Mouse (Mus musculus) heart, postnatal 0 days (tissue): ENCODE measurements around the gene Atp7a. TPM values are rescaled to one million over a fixed set of nuclear protein-coding genes. Genes with fewer than 3 reads are reported as not detected.
"Not testable (repeated sequence)": the region's sequence is repeated elsewhere in the genome, so short reads cannot be mapped to it uniquely, and the experiment has no call there.

Experiments used
- ATAC-seq: fragments of 200-750 bp; cut with Nextera tagmentation; 2 replicates; pipeline ENCODE4 v1.8.0; 2017; ENCODE audit warnings: low read depth, moderate number of reproducible peaks, moderate library complexity; ENCODE audit not compliant: insufficient read depth
- DNase-seq: peaks from one replicate; pipeline ENCODE4 v3.0.0-alpha.2; 2016; ENCODE audit warnings: low spot score
- H3K27ac ChIP-seq: fragments of 300-500 bp; sonication (generic); 2 replicates; pipeline ENCODE4 v1.5.1; 2014; ENCODE audit warnings: low read depth, mild to moderate bottlenecking
- H3K27me3 ChIP-seq: fragments of 300-500 bp; sonication (generic); 2 replicates; pipeline ENCODE4 v1.6.1; 2014; ENCODE audit warnings: low read length, mixed read lengths; ENCODE audit not compliant: control insufficient read depth, insufficient read depth
- H3K36me3 ChIP-seq: fragments of 300-500 bp; sonication (generic); replicated peaks from 2 replicates; pipeline ENCODE4 v1.6.1; 2014; ENCODE audit warnings: low read length, mixed read lengths; ENCODE audit not compliant: control insufficient read depth, insufficient read depth
- H3K4me1 ChIP-seq: fragments of 300-500 bp; sonication (generic); 2 replicates; pipeline ENCODE4 v1.6.1; 2014; ENCODE audit warnings: antibody characterized with exemption; ENCODE audit not compliant: control insufficient read depth, insufficient read depth
- H3K4me2 ChIP-seq: fragments of 300-500 bp; sonication (generic); 2 replicates; pipeline ENCODE4 v1.6.1; 2014; ENCODE audit warnings: low read depth, mild to moderate bottlenecking, low read length, moderate library complexity
- H3K4me3 ChIP-seq: fragments of 300-500 bp; sonication (generic); 2 replicates; pipeline ENCODE4 v1.5.1; 2014; ENCODE audit warnings: low read depth, low read length
- H3K9ac ChIP-seq: fragments of 300-500 bp; sonication (generic); replicated peaks from 2 replicates; pipeline ENCODE4 v1.6.1; 2014; ENCODE audit warnings: low read depth, low read length, mixed read lengths
- H3K9me3 ChIP-seq: fragments of 300-500 bp; sonication (generic); replicated peaks from 2 replicates; pipeline ENCODE4 v1.6.1; 2016; ENCODE audit warnings: low read length; ENCODE audit not compliant: control insufficient read depth
- CTCF ChIP-seq: IDR thresholded peaks from 2 replicates; pipeline ENCODE4 v1.5.1; 2016; ENCODE audit warnings: antibody characterized with exemption, control low read depth, low read depth
- EP300 ChIP-seq: IDR thresholded peaks from 2 replicates; pipeline ENCODE4 v1.6.1; 2016; ENCODE audit warnings: antibody characterized with exemption, low read depth
- WGBS: fragments of 180-500 bp; shearing (Covaris S2); extraction: QIAGEN DNeasy Blood & Tissue Kit; methylation state at CpG from one replicate; pipeline ENCODE4 v1.1.7; 2014; 5-methylcytosine and 5-hydroxymethylcytosine counted together
- polyA plus RNA-seq: library from polyadenylated mRNA; unstranded; fragments of >200 nt; fragmentation: Nextera tagmentation; extraction: Ambion mirVana; gene quantifications from 2 replicates; pipeline ENCODE4 v1.2.1, GENCODE M21; 2015
- total RNA-seq: library from RNA; depleted of rRNA; stranded (reverse); fragments of >200 nt; gene quantifications from 2 replicates; pipeline ENCODE4 v1.2.3, GENCODE M21; 2014; ENCODE audit warnings: low replicate concordance

Gene Atp7a
- total and polyA plus RNA-seq, 2 experiments from 2014 or later = 5.4 to 16.9 TPM

GRCm38 (mm10) chrX:106043863-106044617, 17.0 kb downstream of the Atp7a start:
- H3K9me3 ChIP-seq = no peaks in the 10 kb centered on the region
- peak overlapping the region; percentile 67 for H3K27ac ChIP-seq
- TF ChIP-seq EP300 (no peak), CTCF (no peak)
- H3K27me3 ChIP-seq = no peaks in the 10 kb centered on the region
- H3K4me1 ChIP-seq = peaks cover 7% of the 10 kb centered on the region; the same call in 1 of the 2 replicates
- ATAC-seq (no peak; the same call in 1 of the 2 replicates), DNase-seq (peak; percentile 28)
- H3K36me3 ChIP-seq = no peaks in the 10 kb centered on the region
- H3K9ac ChIP-seq = no peak overlapping the region
- WGBS = 30% methylated on average over 8 of the region's 8 CpGs
- peak overlapping the region; percentile 15; the same call in 1 of the 2 replicates for H3K4me3 ChIP-seq
- H3K4me2 ChIP-seq = peak overlapping the region; percentile 42

- no peak overlapping the region for H3K4me3 ChIP-seq
- no peaks in the 10 kb centered on the region for H3K9me3 ChIP-seq
- DNase-seq (no peak), ATAC-seq (no peak)
- H3K27me3 ChIP-seq = no peaks in the 10 kb centered on the region
- H3K9ac ChIP-seq = no peak overlapping the region
- peaks cover 7% of the 10 kb centered on the region; the same call in 1 of the 2 replicates for H3K4me1 ChIP-seq
- TF ChIP-seq CTCF (no peak), EP300 (no peak)
- H3K4me2 ChIP-seq = no peak overlapping the region
- peak overlapping the region; percentile 38; the same call in 1 of the 2 replicates for H3K27ac ChIP-seq
- WGBS = 47% methylated on average over 2 of the region's 2 CpGs
- no peaks in the 10 kb centered on the region for H3K36me3 ChIP-seq
These were observed 18.4 kb downstream of the Atp7a start for GRCm38 (mm10) chrX:106045455-106045854.

- Histone ChIP-seq H3K4me3 (no peak overlapping the region), H3K36me3 (no peaks in the 10 kb centered on the region), H3K4me1 (peaks cover 7% of the 10 kb centered on the region; the same call in 1 of the 2 replicates), H3K4me2 (no peak overlapping the region), H3K27ac (peak overlapping the region; percentile 38), H3K9me3 (no peaks in the 10 kb centered on the region), H3K9ac (no peak overlapping the region), H3K27me3 (no peaks in the 10 kb centered on the region)
- ATAC-seq (no peak), DNase-seq (no peak)
- TF ChIP-seq EP300 (no peak), CTCF (no peak)
- WGBS = 51% methylated on average over 9 of the region's 9 CpGs
These were observed 18.9 kb downstream of the Atp7a start for GRCm38 (mm10) chrX:106045928-106046327.

DNA sequence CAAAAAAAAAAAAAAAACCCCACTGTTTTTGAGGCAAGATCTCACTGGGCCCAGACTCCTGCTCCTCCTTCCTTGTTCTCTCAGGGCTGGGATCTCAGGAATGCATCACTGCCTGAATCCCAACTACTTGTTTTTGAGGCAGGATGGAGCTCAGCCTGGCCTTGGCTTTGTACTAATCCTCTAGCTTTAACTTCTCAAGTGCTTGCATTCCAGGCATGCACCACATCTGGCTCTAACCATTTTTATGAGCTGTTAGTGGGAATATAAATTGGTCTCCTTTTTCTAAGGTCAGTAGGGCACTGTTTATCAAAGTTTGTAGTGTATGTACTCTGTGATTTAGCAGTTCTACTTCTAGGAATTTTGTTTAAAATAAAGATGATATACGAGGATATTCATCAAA, 21.1 kb downstream of the Atp7a start:
- no peaks in the 10 kb centered on the region for H3K9me3 ChIP-seq
- H3K27me3 ChIP-seq = no peaks in the 10 kb centered on the region
- H3K9ac ChIP-seq = no peak overlapping the region
- H3K4me2 ChIP-seq = no peak overlapping the region
- ATAC-seq = no peak
- TF ChIP-seq CTCF = no peak
- TF ChIP-seq EP300 = no peak
- DNase-seq = no peak
- H3K4me3 ChIP-seq = no peak overlapping the region
- H3K27ac ChIP-seq = no peak overlapping the region
- peaks cover 7% of the 10 kb centered on the region; the same call in 1 of the 2 replicates for H3K4me1 ChIP-seq
- WGBS = 49% methylated on average over 1 of the region's 1 CpGs
- H3K36me3 ChIP-seq = no peaks in the 10 kb centered on the region

DNA sequence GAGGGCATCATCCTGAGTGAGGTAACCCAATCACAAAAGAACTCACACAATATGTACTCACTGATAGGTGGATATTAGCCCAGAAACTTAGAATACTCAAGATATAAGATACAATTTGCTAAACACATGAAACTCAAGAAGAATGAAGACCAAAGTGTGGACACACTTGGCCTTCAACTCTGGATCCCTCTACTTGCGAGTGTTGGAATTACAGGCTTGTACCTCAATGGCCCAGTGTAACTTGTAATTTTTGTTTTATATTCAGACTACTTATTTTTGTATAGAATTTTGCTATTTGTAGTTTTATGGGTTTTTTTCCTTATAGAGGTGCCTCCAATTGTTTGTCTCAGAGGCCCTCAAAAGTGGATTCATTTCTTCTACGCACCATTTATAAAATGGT, 50.8 kb downstream of the Atp7a start:
- H3K27me3 ChIP-seq, ATAC-seq, H3K4me1 ChIP-seq, H3K9me3 ChIP-seq, H3K36me3 ChIP-seq, DNase-seq, H3K9ac ChIP-seq, H3K4me2 ChIP-seq, H3K4me3 ChIP-seq, H3K27ac ChIP-seq: not testable (repeated sequence)
- WGBS = 90% methylated on average over 2 of the region's 2 CpGs
